Mouse (Mus musculus) ES-E14 (cell line): ENCODE results near the gene Setd1b.
"Not testable (repeated sequence)": the region's sequence is repeated elsewhere in the genome, so short reads cannot be mapped to it uniquely, and the experiment has no call there.

Experiments
- HCFC1 ChIP-seq: IDR thresholded peaks from 2 replicates; pipeline ENCODE4 v1.6.1; 2012; ENCODE audit warnings: low read length, inconsistent platforms, borderline replicate concordance; ENCODE audit not compliant: insufficient read depth
- MAFK ChIP-seq: IDR thresholded peaks from 2 replicates; pipeline ENCODE4 v1.6.1; 2014; ENCODE audit warnings: mild to moderate bottlenecking, low read depth, low read length, inconsistent platforms; ENCODE audit not compliant: insufficient read depth
- ZNF384 ChIP-seq: IDR thresholded peaks from 2 replicates; pipeline ENCODE4 v1.6.1; 2012; ENCODE audit warnings: low read depth, low read length, inconsistent platforms

DNA sequence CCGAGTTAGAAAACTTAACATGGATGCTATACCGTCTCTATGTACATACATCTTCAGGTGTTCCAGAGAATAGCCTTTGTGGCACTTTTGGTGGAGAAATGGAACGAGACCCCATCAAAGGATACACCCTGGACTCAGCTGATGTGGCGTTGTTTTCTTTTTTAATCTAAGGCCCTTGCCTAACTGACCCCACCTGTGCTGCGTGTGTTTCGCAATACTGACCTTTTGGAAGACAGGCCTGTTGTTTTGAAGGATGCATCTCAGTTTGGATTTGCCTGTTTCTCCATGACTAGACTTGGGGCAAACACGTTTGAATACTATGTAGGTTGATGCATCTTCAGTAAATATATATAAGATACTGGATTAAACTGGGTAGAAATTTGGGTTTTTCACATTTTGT is 61.6 kb downstream of the Setd1b start:
- not testable (repeated sequence) for TF ChIP-seq ZNF384, MAFK, HCFC1
